Mouse (Mus musculus) stomach, embryonic 14.5 days (tissue): ENCODE results near the gene Cep250. TPM values are rescaled to one million over a fixed set of nuclear protein-coding genes. Genes with fewer than 3 reads are reported as not detected.

Experiments used
- ATAC-seq: fragments of 200-750 bp; cut with Nextera tagmentation; 2 replicates; pipeline ENCODE4 v1.8.0; 2017; ENCODE audit warnings: low read depth, moderate TSS enrichment; ENCODE audit not compliant: insufficient number of reproducible peaks, insufficient read depth, low FRiP score
- H3K27ac ChIP-seq: fragments of 300-500 bp; sonication (generic); 2 replicates; pipeline ENCODE4 v1.5.1; 2014; ENCODE audit warnings: mild to moderate bottlenecking, low read length, moderate library complexity, mixed read lengths
- H3K27me3 ChIP-seq: fragments of 300-500 bp; sonication (generic); 2 replicates; pipeline ENCODE4 v1.6.1; 2014; ENCODE audit warnings: low read length, control low read depth, mixed read lengths; ENCODE audit not compliant: control insufficient read depth, insufficient read depth
- H3K36me3 ChIP-seq: fragments of 300-500 bp; sonication (generic); 2 replicates; pipeline ENCODE4 v1.6.1; 2014; ENCODE audit warnings: mild to moderate bottlenecking, control low read depth, low read length, moderate library complexity, mixed read lengths; ENCODE audit not compliant: control insufficient read depth, insufficient read depth
- H3K4me1 ChIP-seq: fragments of 300-500 bp; sonication (generic); 2 replicates; pipeline ENCODE4 v1.6.1; 2014; ENCODE audit warnings: low read length, control low read depth, mixed read lengths; ENCODE audit not compliant: control insufficient read depth, insufficient read depth
- H3K4me2 ChIP-seq: fragments of 300-500 bp; sonication (generic); replicated peaks from 2 replicates; pipeline ENCODE4 v1.6.1; 2014; ENCODE audit warnings: low read depth, low read length, control low read depth
- H3K4me3 ChIP-seq: fragments of 300-500 bp; sonication (generic); 2 replicates; pipeline ENCODE4 v1.5.1; 2014; ENCODE audit warnings: low read depth, low read length, control low read depth
- H3K9ac ChIP-seq: fragments of 300-500 bp; sonication (generic); replicated peaks from 2 replicates; pipeline ENCODE4 v1.6.1; 2014; ENCODE audit warnings: low read depth, mild to moderate bottlenecking, control low read depth, low read length, moderate library complexity, mixed read lengths
- H3K9me3 ChIP-seq: fragments of 300-500 bp; sonication (generic); 2 replicates; pipeline ENCODE4 v1.6.1; 2016; ENCODE audit warnings: low read depth, low read length, control low read depth; ENCODE audit not compliant: control insufficient read depth
- WGBS: fragments of 180-500 bp; shearing (Covaris S2); extraction: QIAGEN DNeasy Blood & Tissue Kit; methylation state at CpG from one replicate; pipeline ENCODE4 v1.1.7; 2014; 5-methylcytosine and 5-hydroxymethylcytosine counted together
- polyA plus RNA-seq: library from polyadenylated mRNA; unstranded; fragments of >200 nt; fragmentation: Nextera tagmentation; extraction: Ambion mirVana; gene quantifications from 2 replicates; pipeline ENCODE4 v1.2.1, GENCODE M21; 2014

Gene Cep250
- polyA plus RNA-seq, 1 experiment from 2014 or later: 27.8 TPM

DNA sequence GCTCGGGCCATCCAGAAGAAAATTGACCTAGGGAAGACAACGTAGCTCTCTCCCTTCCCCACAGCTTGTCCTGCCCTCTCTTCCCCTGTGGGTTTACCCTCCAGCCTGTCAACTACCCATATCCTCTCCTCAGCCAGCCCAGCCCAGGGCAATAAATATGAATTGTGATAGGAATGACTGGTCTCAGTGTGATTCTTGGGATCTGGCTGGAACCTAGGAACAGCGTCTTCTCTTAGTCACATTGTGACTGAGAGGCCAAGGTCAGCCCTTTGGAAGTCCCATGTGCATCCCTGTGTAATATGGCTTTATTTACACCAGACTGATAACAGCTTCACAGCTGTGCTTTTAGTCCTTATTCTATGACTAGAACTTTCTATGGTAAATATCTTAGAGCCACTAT, 61.8 kb downstream of the Cep250 start:
- ATAC-seq: no peak
- Histone ChIP-seq H3K27me3 (no peaks in the 10 kb centered on the region), H3K9me3 (no peaks in the 10 kb centered on the region), H3K4me1 (no peaks in the 10 kb centered on the region), H3K36me3 (peaks cover 56% of the 10 kb centered on the region), H3K4me2 (no peak overlapping the region), H3K4me3 (no peak overlapping the region), H3K9ac (no peak overlapping the region), H3K27ac (no peak overlapping the region)
- 92% methylated on average over 3 of the region's 3 CpGs for WGBS

DNA sequence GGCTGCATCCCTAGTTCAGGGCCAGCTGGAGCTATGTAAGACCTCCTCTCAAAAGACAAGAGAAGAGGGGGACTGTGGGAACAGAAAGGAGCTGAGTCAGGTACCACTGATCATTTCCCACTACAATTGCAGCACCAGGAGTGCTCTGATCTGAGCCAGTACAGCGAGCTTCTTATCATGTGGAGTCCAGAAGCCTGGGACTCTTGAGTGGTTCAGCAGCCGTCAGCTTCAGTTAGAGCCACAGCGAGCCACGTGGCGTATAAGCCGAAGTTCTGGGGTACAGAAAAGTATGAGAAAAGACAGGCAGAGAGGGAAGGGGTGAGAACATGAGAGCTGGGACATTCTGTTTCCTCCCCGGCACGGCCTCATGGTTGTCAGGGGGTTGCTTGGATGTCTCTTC, 65.0 kb downstream of the Cep250 start:
- H3K27me3 ChIP-seq: no peaks in the 10 kb centered on the region
- no peaks in the 10 kb centered on the region for H3K9me3 ChIP-seq
- peaks cover 29% of the 10 kb centered on the region for H3K36me3 ChIP-seq
- no peak overlapping the region for H3K4me3 ChIP-seq
- no peak overlapping the region for H3K9ac ChIP-seq
- H3K27ac ChIP-seq: no peak overlapping the region
- WGBS: 86% methylated on average over 8 of the region's 8 CpGs
- no peaks in the 10 kb centered on the region for H3K4me1 ChIP-seq
- no peak for ATAC-seq
- no peak overlapping the region for H3K4me2 ChIP-seq

GRCm38 (mm10) chr2:156021765-156022164, 65.5 kb downstream of the Cep250 start:
- Histone ChIP-seq H3K4me3 (no peak overlapping the region), H3K4me2 (no peak overlapping the region), H3K4me1 (no peaks in the 10 kb centered on the region), H3K36me3 (peaks cover 24% of the 10 kb centered on the region), H3K27me3 (no peaks in the 10 kb centered on the region), H3K27ac (no peak overlapping the region), H3K9me3 (no peaks in the 10 kb centered on the region), H3K9ac (no peak overlapping the region)
- 89% methylated on average over 2 of the region's 2 CpGs for WGBS
- no peak for ATAC-seq

DNA sequence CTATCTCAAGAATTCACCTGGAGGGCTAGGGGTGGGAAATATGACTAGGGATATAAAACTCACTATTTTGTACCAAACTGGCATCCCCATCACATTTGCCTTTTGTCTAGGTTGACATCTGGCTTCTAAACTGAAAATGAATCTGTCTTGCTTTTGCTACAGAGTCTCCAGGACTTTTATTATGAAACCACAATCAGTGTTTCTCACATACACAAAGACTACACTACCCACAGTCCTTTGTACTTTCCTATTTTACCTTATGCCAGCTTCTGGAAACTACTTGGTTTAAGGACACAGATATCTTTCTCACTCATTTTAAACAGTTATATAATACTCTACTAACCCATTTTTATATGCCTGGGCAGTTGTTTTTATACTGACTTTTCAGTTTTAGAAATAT, 69.2 kb downstream of the Cep250 start:
- no peak overlapping the region for H3K9ac ChIP-seq
- no peak overlapping the region for H3K27ac ChIP-seq
- no peaks in the 10 kb centered on the region for H3K27me3 ChIP-seq
- no peak overlapping the region for H3K4me2 ChIP-seq
- ATAC-seq: no peak
- no peak overlapping the region for H3K4me3 ChIP-seq
- H3K4me1 ChIP-seq: no peaks in the 10 kb centered on the region
- no peaks in the 10 kb centered on the region for H3K36me3 ChIP-seq
- no peaks in the 10 kb centered on the region for H3K9me3 ChIP-seq

DNA sequence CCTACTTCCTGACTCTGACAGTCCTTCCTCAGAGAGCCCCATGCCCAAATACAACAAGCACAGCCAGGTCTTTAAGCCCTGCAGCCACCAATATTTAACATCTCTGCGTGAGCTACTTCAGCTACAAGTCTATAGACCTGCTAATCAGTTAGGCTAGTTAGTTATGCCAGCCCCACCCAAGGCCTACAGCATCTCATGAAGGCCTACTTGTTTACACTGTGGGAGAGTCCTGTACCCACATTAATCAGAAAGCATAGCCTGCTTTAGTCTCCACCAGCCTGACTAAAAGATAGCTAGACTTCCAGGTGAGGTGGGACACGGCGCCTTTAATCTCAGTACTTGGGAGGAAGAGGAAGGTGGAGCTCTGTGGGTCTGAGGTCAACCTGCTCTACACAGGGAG, 83.1 kb downstream of the Cep250 start:
- H3K4me1 ChIP-seq: no peaks in the 10 kb centered on the region
- peak; percentile 64; the same call in 1 of the 2 replicates for ATAC-seq
- H3K27me3 ChIP-seq: no peaks in the 10 kb centered on the region
- 70% methylated on average over 3 of the region's 3 CpGs for WGBS
- H3K27ac ChIP-seq: no peak overlapping the region
- H3K4me2 ChIP-seq: no peak overlapping the region
- H3K9ac ChIP-seq: no peak overlapping the region
- H3K36me3 ChIP-seq: no peaks in the 10 kb centered on the region
- no peaks in the 10 kb centered on the region for H3K9me3 ChIP-seq
- no peak overlapping the region for H3K4me3 ChIP-seq

DNA sequence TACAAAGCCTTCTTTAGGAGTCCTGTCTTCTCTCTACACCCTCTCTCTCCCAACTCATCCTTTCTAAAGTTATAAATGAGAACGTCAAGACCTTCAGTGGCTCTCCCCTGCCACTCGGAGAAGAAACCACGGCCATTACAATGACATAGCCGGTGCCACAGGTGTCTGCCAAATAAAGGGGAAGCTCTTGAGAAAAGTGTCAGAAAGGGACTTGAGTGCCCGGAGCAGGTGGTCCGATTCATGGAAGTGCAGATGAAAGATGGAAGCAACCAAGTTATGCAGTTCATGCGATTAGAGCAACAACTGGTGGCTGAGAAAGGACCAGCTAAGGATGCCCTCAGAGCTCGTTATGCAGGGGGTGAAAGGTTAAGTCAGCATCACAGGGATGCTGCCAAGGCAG, 86.6 kb downstream of the Cep250 start:
- Histone ChIP-seq H3K9ac (no peak overlapping the region), H3K27ac (no peak overlapping the region), H3K4me1 (no peaks in the 10 kb centered on the region), H3K36me3 (no peaks in the 10 kb centered on the region), H3K4me2 (no peak overlapping the region), H3K27me3 (no peaks in the 10 kb centered on the region), H3K9me3 (no peaks in the 10 kb centered on the region), H3K4me3 (no peak overlapping the region)
- WGBS: 81% methylated on average over 8 of the region's 8 CpGs
- no peak for ATAC-seq

DNA sequence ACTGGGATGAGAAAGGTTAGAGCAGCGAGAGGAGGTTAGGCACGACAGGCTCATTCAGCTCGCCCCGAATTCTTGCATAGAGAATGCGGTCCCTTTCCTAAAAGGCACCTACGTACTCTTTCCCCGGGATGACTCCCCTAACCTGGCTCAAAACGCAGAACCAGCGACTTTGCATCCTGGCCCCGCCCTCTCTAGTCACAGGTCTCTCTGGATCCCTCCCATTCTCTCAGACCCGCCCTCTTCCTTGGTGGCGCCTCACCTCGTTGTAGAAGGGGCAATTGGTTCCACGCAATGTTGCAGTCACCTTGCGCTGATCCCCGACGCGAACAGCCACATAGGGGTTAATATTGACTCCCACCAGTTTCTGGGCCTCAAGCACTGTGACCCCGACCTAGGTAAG, 91.7 kb downstream of the Cep250 start:
- Histone ChIP-seq H3K36me3 (no peaks in the 10 kb centered on the region), H3K9ac (no peak overlapping the region), H3K4me1 (no peaks in the 10 kb centered on the region), H3K4me2 (peak overlapping the region; percentile 32), H3K9me3 (no peaks in the 10 kb centered on the region), H3K27me3 (no peaks in the 10 kb centered on the region), H3K27ac (no peak overlapping the region), H3K4me3 (no peak overlapping the region)
- WGBS: 7% methylated on average over 19 of the region's 19 CpGs
- ATAC-seq: 0 out of 2 replicates have a peak, but pooled peaks have one; percentile 31

Other genes with a start within 250 kb of the Cep250 start
- 41.6 and 50.2 TPM in 2 replicates for gene Edem2, start 227.0 kb upstream of the Cep250 start, polyA plus RNA-seq
- not detected in 2 replicates for gene Gm17581, start 220.6 kb upstream of the Cep250 start, polyA plus RNA-seq
- gene Procr, start 205.3 kb upstream of the Cep250 start, polyA plus RNA-seq: 14.7 and 15.3 TPM in 2 replicates
- gene Mmp24, start 181.1 kb upstream of the Cep250 start, polyA plus RNA-seq: 0.25 and 0.51 TPM in 2 replicates
- 12.8 and 15.0 TPM in 2 replicates for gene BC029722, start 137.0 kb upstream of the Cep250 start, polyA plus RNA-seq
- 173 and 200 TPM in 2 replicates for gene Eif6, start 129.5 kb upstream of the Cep250 start, polyA plus RNA-seq
- 2.3 and 3.1 TPM in 2 replicates for gene Fam83c, start 121.6 kb upstream of the Cep250 start, polyA plus RNA-seq
- 56.3 and 64.4 TPM in 2 replicates for gene Uqcc1, start 26.1 kb upstream of the Cep250 start, polyA plus RNA-seq
- not detected in 2 replicates for gene Gm15557, start 15.7 kb upstream of the Cep250 start, polyA plus RNA-seq
- 1.2 and 1.3 TPM in 2 replicates for gene Gdf5, start 11.1 kb upstream of the Cep250 start, polyA plus RNA-seq
- 2.1 and 2.2 TPM in 2 replicates for gene 6430550D23Rik, start 51.5 kb downstream of the Cep250 start, polyA plus RNA-seq
- 264 and 266 TPM in 2 replicates for gene Ergic3, start 51.6 kb downstream of the Cep250 start, polyA plus RNA-seq
- 0.78 and 1.6 TPM in 2 replicates for gene Fer1l4, start 96.5 kb downstream of the Cep250 start, polyA plus RNA-seq
- 3.1 and 4.2 TPM in 2 replicates for gene Spag4, start 108.7 kb downstream of the Cep250 start, polyA plus RNA-seq
- 59.5 and 60.1 TPM in 2 replicates for gene Cpne1, start 155.5 kb downstream of the Cep250 start, polyA plus RNA-seq
- 30.1 and 31.5 TPM in 2 replicates for gene Rbm12, start 155.5 kb downstream of the Cep250 start, polyA plus RNA-seq
- gene Gm28036, start 170.6 kb downstream of the Cep250 start, polyA plus RNA-seq: 11.0 and 17.6 TPM in 2 replicates
- gene Romo1, start 187.6 kb downstream of the Cep250 start, polyA plus RNA-seq: 380 and 418 TPM in 2 replicates
- 41.5 and 44.6 TPM in 2 replicates for gene Nfs1, start 187.7 kb downstream of the Cep250 start, polyA plus RNA-seq
- 754 and 766 TPM in 2 replicates for gene Rbm39, start 223.8 kb downstream of the Cep250 start, polyA plus RNA-seq
- 80.6 and 93.0 TPM in 2 replicates for gene Phf20, start 240.0 kb downstream of the Cep250 start, polyA plus RNA-seq